Mouse (Mus musculus): Measurements from ENCODE around the gene Cib1. TPM values are rescaled to one million over a fixed set of nuclear protein-coding genes. Genes with fewer than 3 reads are reported as not detected.

The Cib1 gene
- total and polyA plus RNA-seq, 2 experiments, result 51.7 to 114 TPM

- Histone ChIP-seq H3K27ac (replicated peaks; ENCODE audit: insufficient read depth, low read depth, low read length) (peak within 1 kb of the TSS; percentile 75), H3K9ac (ENCODE audit: low read depth, low read length) (peak within 1 kb of the TSS; percentile 72), H3K4me3 (ENCODE audit: insufficient read depth, low read depth, low read length) (peak within 1 kb of the TSS; percentile 71), H3K36me3 (ENCODE audit: control insufficient read depth, insufficient read depth, low read length) (no peaks in the 10 kb centered on the region), H3K27me3 (ENCODE audit: control insufficient read depth, insufficient read depth, low read length) (no peaks in the 10 kb centered on the region), H3K79me2 (ENCODE audit: control insufficient read depth, insufficient read depth, low read length) (no peaks in the 10 kb centered on the region), H3K4me1 (ENCODE audit: control insufficient read depth, insufficient read depth, low read length) (peaks cover 12% of the 10 kb centered on the region)
- peak; percentile 90 for DNase-seq (ENCODE audit: extremely low read depth, low read depth, low spot score)
- WGBS, result under 1% methylated on average over 48 of the region's 48 CpGs
- TF ChIP-seq CTCF (IDR thresholded peaks at IDR 0.05; ENCODE audit: low read depth, low read length), result peak; percentile 49
- 0 out of 2 replicates have a peak, but pooled peaks have one; percentile 34 for TF ChIP-seq POLR2A (IDR thresholded peaks at IDR 0.05; ENCODE audit: extremely low read depth, insufficient read depth, low read length)
These were observed 13.6 kb upstream of the Cib1 start, which contains the start of gene Ttll13 for GRCm38 (mm10) chr7:80246148-80246721. Gene Ttll13, plus strand, starts transcription at chr7:80246376.

- H3K4me1 ChIP-seq (ENCODE audit: control insufficient read depth, insufficient read depth, low read length), result peaks cover 19% of the 10 kb centered on the region
- peak overlapping the region; percentile 68 for H3K27ac ChIP-seq (replicated peaks; ENCODE audit: insufficient read depth, low read depth, low read length)
- H3K36me3 ChIP-seq (ENCODE audit: control insufficient read depth, insufficient read depth, low read length), result peaks cover 2% of the 10 kb centered on the region; the same call in 1 of the 2 replicates
- no peaks in the 10 kb centered on the region for H3K79me2 ChIP-seq (ENCODE audit: control insufficient read depth, insufficient read depth, low read length)
- peak; percentile 91 for DNase-seq (ENCODE audit: extremely low read depth, low read depth, low spot score)
- 37% methylated on average over 4 of the region's 4 CpGs for WGBS
- H3K27me3 ChIP-seq (ENCODE audit: control insufficient read depth, insufficient read depth, low read length), result no peaks in the 10 kb centered on the region
- no peak overlapping the region for H3K9ac ChIP-seq (ENCODE audit: low read depth, low read length)
- no peak overlapping the region for H3K4me3 ChIP-seq (ENCODE audit: insufficient read depth, low read depth, low read length)
- TF ChIP-seq POLR2A (IDR thresholded peaks at IDR 0.05; ENCODE audit: extremely low read depth, insufficient read depth, low read length) (no peak), CTCF (IDR thresholded peaks at IDR 0.05; ENCODE audit: low read depth, low read length) (no peak)
These were observed 12.2 kb upstream of the Cib1 start for GRCm38 (mm10) chr7:80244851-80245250.

GRCm38 (mm10) chr7:80241661-80242060 is 9.0 kb upstream of the Cib1 start:
- peak; percentile 91 for DNase-seq (ENCODE audit: extremely low read depth, low read depth, low spot score)
- 14% methylated on average over 4 of the region's 4 CpGs for WGBS
- peaks cover 19% of the 10 kb centered on the region for H3K4me1 ChIP-seq (ENCODE audit: control insufficient read depth, insufficient read depth, low read length)
- H3K9ac ChIP-seq (ENCODE audit: low read depth, low read length), result no peak overlapping the region
- peak overlapping the region; percentile 72 for H3K27ac ChIP-seq (replicated peaks; ENCODE audit: insufficient read depth, low read depth, low read length)
- H3K79me2 ChIP-seq (ENCODE audit: control insufficient read depth, insufficient read depth, low read length), result no peaks in the 10 kb centered on the region
- TF ChIP-seq CTCF (IDR thresholded peaks at IDR 0.05; ENCODE audit: low read depth, low read length), result no peak
- TF ChIP-seq POLR2A (IDR thresholded peaks at IDR 0.05; ENCODE audit: extremely low read depth, insufficient read depth, low read length), result no peak
- H3K4me3 ChIP-seq (ENCODE audit: insufficient read depth, low read depth, low read length), result no peak overlapping the region
- H3K36me3 ChIP-seq (ENCODE audit: control insufficient read depth, insufficient read depth, low read length), result peaks cover 11% of the 10 kb centered on the region; the same call in 1 of the 2 replicates
- H3K27me3 ChIP-seq (ENCODE audit: control insufficient read depth, insufficient read depth, low read length), result no peaks in the 10 kb centered on the region

GRCm38 (mm10) chr7:80238542-80238941 is 5.9 kb upstream of the Cib1 start:
- H3K4me1 ChIP-seq (ENCODE audit: control insufficient read depth, insufficient read depth, low read length), result peaks cover 20% of the 10 kb centered on the region
- no peak for DNase-seq (ENCODE audit: extremely low read depth, low read depth, low spot score)
- 92% methylated on average over 10 of the region's 10 CpGs for WGBS

GRCm38 (mm10) chr7:80233799-80234198 is 1.2 kb upstream of the Cib1 start:
- Histone ChIP-seq H3K36me3 (ENCODE audit: control insufficient read depth, insufficient read depth, low read length) (peaks cover 4% of the 10 kb centered on the region; the same call in 1 of the 2 replicates), H3K4me3 (ENCODE audit: insufficient read depth, low read depth, low read length) (no peak overlapping the region), H3K4me1 (ENCODE audit: control insufficient read depth, insufficient read depth, low read length) (peaks cover 9% of the 10 kb centered on the region), H3K27me3 (ENCODE audit: control insufficient read depth, insufficient read depth, low read length) (no peaks in the 10 kb centered on the region), H3K9ac (ENCODE audit: low read depth, low read length) (no peak overlapping the region), H3K79me2 (ENCODE audit: control insufficient read depth, insufficient read depth, low read length) (peaks cover 13% of the 10 kb centered on the region; the same call in 1 of the 2 replicates), H3K27ac (replicated peaks; ENCODE audit: insufficient read depth, low read depth, low read length) (no peak overlapping the region)
- DNase-seq (ENCODE audit: extremely low read depth, low read depth, low spot score), result peak; percentile 54
- TF ChIP-seq CTCF (IDR thresholded peaks at IDR 0.05; ENCODE audit: low read depth, low read length) (no peak), POLR2A (IDR thresholded peaks at IDR 0.05; ENCODE audit: extremely low read depth, insufficient read depth, low read length) (no peak)
- 35% methylated on average over 9 of the region's 9 CpGs for WGBS

More at GRCm38 (mm10) chr7:80238542-80238941, 5.9 kb upstream of the Cib1 start:
- Histone ChIP-seq H3K9ac (ENCODE audit: low read depth, low read length) (no peak overlapping the region), H3K79me2 (ENCODE audit: control insufficient read depth, insufficient read depth, low read length) (peaks cover 6% of the 10 kb centered on the region; the same call in 1 of the 2 replicates), H3K27me3 (ENCODE audit: control insufficient read depth, insufficient read depth, low read length) (no peaks in the 10 kb centered on the region), H3K4me3 (ENCODE audit: insufficient read depth, low read depth, low read length) (no peak overlapping the region), H3K36me3 (ENCODE audit: control insufficient read depth, insufficient read depth, low read length) (peaks cover 11% of the 10 kb centered on the region; the same call in 1 of the 2 replicates), H3K27ac (replicated peaks; ENCODE audit: insufficient read depth, low read depth, low read length) (no peak overlapping the region)
- TF ChIP-seq CTCF (IDR thresholded peaks at IDR 0.05; ENCODE audit: low read depth, low read length), result no peak

GRCm38 (mm10) chr7:80231971-80232488 is 583 bp downstream of the Cib1 start:
- H3K27me3 ChIP-seq (ENCODE audit: control insufficient read depth, insufficient read depth, low read length), result no peaks in the 10 kb centered on the region
- peaks cover 9% of the 10 kb centered on the region for H3K4me1 ChIP-seq (ENCODE audit: control insufficient read depth, insufficient read depth, low read length)
- under 1% methylated on average over 29 of the region's 29 CpGs for WGBS

More at GRCm38 (mm10) chr7:80231971-80232488, 583 bp downstream of the Cib1 start:
- peak; percentile 87 for DNase-seq (ENCODE audit: extremely low read depth, low read depth, low spot score)
- no peak for TF ChIP-seq CTCF (IDR thresholded peaks at IDR 0.05; ENCODE audit: low read depth, low read length)
- TF ChIP-seq POLR2A (IDR thresholded peaks at IDR 0.05; ENCODE audit: extremely low read depth, insufficient read depth, low read length), result no peak
- peaks cover 4% of the 10 kb centered on the region for H3K36me3 ChIP-seq (ENCODE audit: control insufficient read depth, insufficient read depth, low read length)
- peak overlapping the region; percentile 74 for H3K27ac ChIP-seq (replicated peaks; ENCODE audit: insufficient read depth, low read depth, low read length)
- H3K4me3 ChIP-seq (ENCODE audit: insufficient read depth, low read depth, low read length), result peak overlapping the region; percentile 67
- H3K79me2 ChIP-seq (ENCODE audit: control insufficient read depth, insufficient read depth, low read length), result peaks cover 13% of the 10 kb centered on the region; the same call in 1 of the 2 replicates
- H3K9ac ChIP-seq (ENCODE audit: low read depth, low read length), result peak overlapping the region; percentile 83

Data from liver, adult 2 months (tissue).